Mouse (Mus musculus): Measurements from ENCODE around the gene Phactr2.

DNA sequence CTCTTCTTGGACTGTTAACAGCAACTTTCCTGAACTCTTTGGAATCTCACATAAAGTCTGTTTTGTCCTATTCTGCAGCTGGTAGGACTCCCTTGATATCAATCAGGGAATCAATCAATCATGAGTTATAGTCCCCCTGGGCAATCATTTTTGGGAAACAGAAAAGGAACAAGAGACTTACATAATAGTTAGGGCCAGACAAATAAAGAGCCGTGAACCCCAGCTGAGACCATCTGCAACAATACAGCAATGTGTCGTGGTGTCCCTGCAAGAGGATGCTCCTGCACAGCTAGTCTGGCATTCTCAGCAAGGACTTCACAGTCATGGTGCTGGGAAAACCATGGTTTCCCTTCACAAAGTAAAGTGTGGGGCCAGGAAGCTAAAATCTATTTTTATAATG lies 182.2 kb downstream of the Phactr2 start:
- TF ChIP-seq KAT2A (conservative IDR thresholded peaks at IDR 0.05; ENCODE audit: low read depth, low read length), result no peak
- TF ChIP-seq EP300 (IDR thresholded peaks at IDR 0.05; ENCODE audit: low read depth in 1 of 2, low read length in 2 of 2), result no peak
- TF ChIP-seq USF1 (IDR thresholded peaks at IDR 0.05; ENCODE audit: low read depth, low read length), result no peak
- no peak for TF ChIP-seq GATA1 (IDR thresholded peaks at IDR 0.05; ENCODE audit: low read depth, low read length)
- no peak for TF ChIP-seq ELF1 (IDR thresholded peaks at IDR 0.05; ENCODE audit: low read depth, low read length)
- no peak for TF ChIP-seq POLR2A (IDR thresholded peaks at IDR 0.05; ENCODE audit: control insufficient read depth in 1 of 2, insufficient read depth in 1 of 2, low read depth in 1 of 2, low read length in 2 of 2, poor library complexity in 1 of 2)
- no peak for TF ChIP-seq CTCF (IDR thresholded peaks at IDR 0.05 in 2 of 3, conservative IDR thresholded peaks at IDR 0.05 in 1 of 3; ENCODE audit: control insufficient read depth in 1 of 3, insufficient read depth in 1 of 3, low read depth in 2 of 3, low read length in 3 of 3, poor library complexity in 1 of 3, severe bottlenecking in 1 of 3)
- TF ChIP-seq NELFE (IDR thresholded peaks at IDR 0.05; ENCODE audit: low read depth, low read length), result no peak
- TF ChIP-seq E2F4 (IDR thresholded peaks at IDR 0.05; ENCODE audit: borderline replicate concordance, low read depth, low read length), result no peak
- TF ChIP-seq MAX (IDR thresholded peaks at IDR 0.05; ENCODE audit: low read length), result no peak
